Mouse (Mus musculus) ES-Bruce4 (cell line): ENCODE results near the gene Acad9. TPM values are rescaled to one million over a fixed set of nuclear protein-coding genes. Genes with fewer than 3 reads are reported as not detected.

Experiments used
- H3K27ac ChIP-seq: 2 replicates; pipeline ENCODE4 v1.5.1; 2012; ENCODE audit warnings: low read length, inconsistent platforms; ENCODE audit not compliant: insufficient read depth
- H3K27me3 ChIP-seq: 2 replicates; pipeline ENCODE4 v1.6.1; 2012; ENCODE audit warnings: mild to moderate bottlenecking, low read length, inconsistent platforms; ENCODE audit not compliant: control insufficient read depth, poor library complexity, insufficient read depth, severe bottlenecking
- H3K36me3 ChIP-seq: 2 replicates; pipeline ENCODE4 v1.6.1; 2012; ENCODE audit warnings: inconsistent platforms, mild to moderate bottlenecking, low read length, moderate library complexity; ENCODE audit not compliant: control insufficient read depth, poor library complexity, insufficient read depth, severe bottlenecking
- H3K4me1 ChIP-seq: one replicate; pipeline ENCODE4 v1.8.1; 2011; ENCODE audit warnings: low read length; ENCODE audit not compliant: control insufficient read depth, insufficient read depth
- H3K4me3 ChIP-seq: 2 replicates; pipeline ENCODE4 v1.5.1; 2011; ENCODE audit warnings: low read depth, mild to moderate bottlenecking, low read length
- H3K9ac ChIP-seq: 2 replicates; pipeline ENCODE4 v1.6.1; 2012; ENCODE audit warnings: low read depth, mild to moderate bottlenecking, inconsistent platforms; ENCODE audit not compliant: poor library complexity, severe bottlenecking
- H3K9me3 ChIP-seq: replicated peaks from 2 replicates; pipeline ENCODE4 v1.6.1; 2012; ENCODE audit warnings: mild to moderate bottlenecking, low read length, inconsistent platforms; ENCODE audit not compliant: control insufficient read depth, poor library complexity, insufficient read depth, severe bottlenecking
- CTCF ChIP-seq: IDR thresholded peaks from one replicate; pipeline ENCODE4 v1.8.1; 2011; ENCODE audit warnings: low read depth, low read length
- EP300 ChIP-seq: IDR thresholded peaks from 2 replicates; pipeline ENCODE4 v1.6.1; 2011; ENCODE audit warnings: low read depth, low read length; ENCODE audit not compliant: insufficient read depth
- POLR2A ChIP-seq: IDR thresholded peaks from one replicate; pipeline ENCODE4 v1.8.1; 2011; ENCODE audit warnings: low read length; ENCODE audit not compliant: insufficient read depth
- polyA plus RNA-seq: library from polyadenylated mRNA; stranded (reverse); fragments of >200 nt; gene quantifications from 2 replicates; pipeline ENCODE4 v1.2.4, GENCODE M21; 2011; ENCODE audit warnings: low read depth; ENCODE audit not compliant: missing spikeins, insufficient read depth, insufficient read length

Gene Acad9
- polyA plus RNA-seq, 1 experiment, result 27.1 TPM

GRCm38 (mm10) chr3:36049106-36049505 is 16.7 kb upstream of the Acad9 start:
- Histone ChIP-seq H3K9ac (no peak overlapping the region), H3K4me3 (no peak overlapping the region), H3K27me3 (no peaks in the 10 kb centered on the region)

DNA sequence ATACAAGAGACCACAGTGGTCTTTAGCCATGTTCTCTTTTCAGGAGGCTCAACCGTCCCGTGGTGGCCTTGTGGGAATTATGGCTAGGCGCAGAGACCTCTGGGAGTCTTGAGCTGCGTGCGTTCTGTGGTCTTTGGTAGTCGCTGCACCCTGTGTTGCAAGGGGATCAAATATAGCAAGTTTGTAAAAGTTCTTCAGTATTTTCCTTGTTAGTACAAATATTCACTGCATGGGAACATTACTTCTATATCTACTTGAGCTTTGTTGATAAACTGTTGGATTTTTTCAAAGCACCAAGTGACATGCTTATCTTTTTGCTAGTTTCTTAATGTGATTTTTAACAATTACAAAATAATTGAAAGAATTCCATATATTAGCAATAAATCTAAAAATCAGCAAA is 12.3 kb upstream of the Acad9 start, which contains the start of gene Ccdc144b:
Gene Ccdc144b, minus strand, starts transcription at position 101 of the 400 bp plus-strand sequence.
- H3K9me3 ChIP-seq, result no peaks in the 10 kb centered on the region
- no peak within 1 kb of the TSS for H3K9ac ChIP-seq
- H3K4me1 ChIP-seq, result no peaks in the 10 kb centered on the region
- no peak within 1 kb of the TSS for H3K27ac ChIP-seq
- H3K36me3 ChIP-seq, result no peaks in the 10 kb centered on the region
- TF ChIP-seq EP300, result no peak
- TF ChIP-seq POLR2A, result no peak
- TF ChIP-seq CTCF, result no peak
- H3K27me3 ChIP-seq, result no peaks in the 10 kb centered on the region
- H3K4me3 ChIP-seq, result no peak within 1 kb of the TSS

More at GRCm38 (mm10) chr3:36049106-36049505, 16.7 kb upstream of the Acad9 start:
- no peak for TF ChIP-seq CTCF
- TF ChIP-seq POLR2A, result no peak
- no peak for TF ChIP-seq EP300
- H3K9me3 ChIP-seq, result no peaks in the 10 kb centered on the region
- no peaks in the 10 kb centered on the region for H3K4me1 ChIP-seq
- H3K27ac ChIP-seq, result no peak overlapping the region
- no peaks in the 10 kb centered on the region for H3K36me3 ChIP-seq

GRCm38 (mm10) chr3:36060096-36060850 is 5.5 kb upstream of the Acad9 start:
- peak; percentile 43 for TF ChIP-seq CTCF
- TF ChIP-seq POLR2A, result no peak
- no peak for TF ChIP-seq EP300
- no peak overlapping the region for H3K9ac ChIP-seq
- no peak overlapping the region for H3K4me3 ChIP-seq
- no peaks in the 10 kb centered on the region for H3K9me3 ChIP-seq
- no peaks in the 10 kb centered on the region for H3K27me3 ChIP-seq
- no peaks in the 10 kb centered on the region for H3K36me3 ChIP-seq
- H3K27ac ChIP-seq, result no peak overlapping the region
- peaks cover 1% of the 10 kb centered on the region for H3K4me1 ChIP-seq

DNA sequence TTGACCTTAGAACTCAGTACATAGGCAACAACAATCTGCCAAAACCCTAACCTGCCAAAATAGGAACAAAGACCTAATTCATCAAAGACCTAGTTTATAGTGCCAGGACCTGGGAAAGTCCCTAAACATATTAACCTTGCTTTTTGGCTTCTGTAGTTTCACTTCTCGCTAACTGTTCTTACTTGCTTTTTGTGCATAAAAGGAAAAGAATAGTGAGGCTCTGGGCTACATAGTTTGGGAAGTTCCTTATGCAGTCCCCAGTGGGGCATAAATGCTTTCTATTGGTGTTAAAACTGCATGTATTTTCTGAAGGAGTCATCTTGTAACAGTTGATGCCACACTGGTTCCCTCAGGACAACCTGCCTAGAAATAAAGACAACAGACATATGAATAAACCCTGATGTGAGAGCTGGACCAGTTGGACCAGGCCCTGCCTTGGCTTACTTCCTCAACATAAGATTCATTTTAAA is 1.2 kb upstream of the Acad9 start:
- no peaks in the 10 kb centered on the region for H3K9me3 ChIP-seq
- H3K4me3 ChIP-seq, result no peak overlapping the region
- no peak overlapping the region for H3K27ac ChIP-seq
- no peaks in the 10 kb centered on the region for H3K27me3 ChIP-seq
- TF ChIP-seq POLR2A, result no peak
- H3K4me1 ChIP-seq, result peaks cover 1% of the 10 kb centered on the region
- no peaks in the 10 kb centered on the region for H3K36me3 ChIP-seq
- no peak overlapping the region for H3K9ac ChIP-seq

- H3K4me1 ChIP-seq, result peaks cover 1% of the 10 kb centered on the region
- H3K27me3 ChIP-seq, result no peaks in the 10 kb centered on the region
- H3K9ac ChIP-seq, result peak overlapping the region; percentile 45
- H3K9me3 ChIP-seq, result no peaks in the 10 kb centered on the region
- H3K27ac ChIP-seq, result no peak overlapping the region
- no peak for TF ChIP-seq EP300
- no peak for TF ChIP-seq POLR2A
- TF ChIP-seq CTCF, result no peak
- no peak overlapping the region; the same call in 1 of the 2 replicates for H3K4me3 ChIP-seq
- peaks cover 3% of the 10 kb centered on the region; the same call in 1 of the 2 replicates for H3K36me3 ChIP-seq
Observed at GRCm38 (mm10) chr3:36065166-36065565, 613 bp upstream of the Acad9 start.

GRCm38 (mm10) chr3:36067731-36068130 is 2.0 kb downstream of the Acad9 start:
- TF ChIP-seq CTCF, result no peak
- no peak for TF ChIP-seq EP300
- Histone ChIP-seq H3K4me3 (no peak overlapping the region), H3K4me1 (peaks cover 1% of the 10 kb centered on the region), H3K27ac (no peak overlapping the region), H3K9me3 (no peaks in the 10 kb centered on the region), H3K36me3 (peaks cover 8% of the 10 kb centered on the region; the same call in 1 of the 2 replicates), H3K27me3 (no peaks in the 10 kb centered on the region), H3K9ac (no peak overlapping the region)
